Mouse (Mus musculus): ENCODE results near the gene Slc16a4. TPM values are rescaled to one million over a fixed set of nuclear protein-coding genes. Genes with fewer than 3 reads are reported as not detected.
A peak's percentile ranks its signal among the peaks of the same experiment; 100 is the strongest.

Gene Slc16a4
- polyA plus RNA-seq, 1 experiment from 2014 or later = 4.5 TPM

- Histone ChIP-seq H3K4me2 (ENCODE audit: low read depth, severe bottlenecking) (no peak overlapping the region), H3K4me1 (ENCODE audit: control insufficient read depth, insufficient read depth, low read length) (peaks cover 13% of the 10 kb centered on the region), H3K9me3 (ENCODE audit: control insufficient read depth, low read length) (no peaks in the 10 kb centered on the region), H3K4me3 (ENCODE audit: low read depth, low read length) (no peak overlapping the region), H3K9ac (ENCODE audit: low read length) (no peak overlapping the region), H3K36me3 (ENCODE audit: control insufficient read depth, insufficient read depth, low read length) (no peaks in the 10 kb centered on the region), H3K27ac (replicated peaks; ENCODE audit: low read depth, low read length) (no peak overlapping the region), H3K27me3 (ENCODE audit: control insufficient read depth, insufficient read depth, low read length) (no peaks in the 10 kb centered on the region)
- DNase-seq (ENCODE audit: low spot score) = no peak
- ATAC-seq (ENCODE audit: insufficient number of reproducible peaks, low FRiP score, low TSS enrichment, low read depth) = no peak
- 49% methylated on average over 3 of the region's 3 CpGs for WGBS
Measured at GRCm38 (mm10) chr3:107357700-107358234, 66.7 kb downstream of the Slc16a4 start.

- Histone ChIP-seq H3K27me3 (ENCODE audit: control insufficient read depth, insufficient read depth, low read length) (no peaks in the 10 kb centered on the region), H3K4me2 (ENCODE audit: low read depth, severe bottlenecking) (no peak overlapping the region; the same call in 1 of the 2 replicates), H3K4me3 (ENCODE audit: low read depth, low read length) (no peak overlapping the region), H3K9ac (ENCODE audit: low read length) (no peak overlapping the region), H3K27ac (replicated peaks; ENCODE audit: low read depth, low read length) (0 out of 2 replicates have a peak overlapping the region, but pooled peaks have one; percentile 15), H3K4me1 (ENCODE audit: control insufficient read depth, insufficient read depth, low read length) (peaks cover 14% of the 10 kb centered on the region), H3K36me3 (ENCODE audit: control insufficient read depth, insufficient read depth, low read length) (no peaks in the 10 kb centered on the region), H3K9me3 (ENCODE audit: control insufficient read depth, low read length) (no peaks in the 10 kb centered on the region)
- 70% methylated on average over 4 of the region's 4 CpGs for WGBS
- no peak for ATAC-seq (ENCODE audit: insufficient number of reproducible peaks, low FRiP score, low TSS enrichment, low read depth)
- no peak for DNase-seq (ENCODE audit: low spot score)
Measured at GRCm38 (mm10) chr3:107360341-107360740, 69.3 kb downstream of the Slc16a4 start.

Other genes with a start within 250 kb of the Slc16a4 start
- not detected in 2 replicates for gene Kcna2, start 190.1 kb upstream of the Slc16a4 start, polyA plus RNA-seq (2014; fragmentation: Nextera tagmentation; extraction: Ambion mirVana)
- not detected in 2 replicates for gene Kcna10, start 108.2 kb upstream of the Slc16a4 start, polyA plus RNA-seq (2014; fragmentation: Nextera tagmentation; extraction: Ambion mirVana)
- not detected in 2 replicates for gene Cym, start 69.5 kb upstream of the Slc16a4 start, polyA plus RNA-seq (2014; fragmentation: Nextera tagmentation; extraction: Ambion mirVana)
- gene A630076J17Rik, start 60.6 kb upstream of the Slc16a4 start, polyA plus RNA-seq (2014; fragmentation: Nextera tagmentation; extraction: Ambion mirVana) = not detected in 2 replicates
- 0.06 TPM in 1 of 2 replicates, not detected in the other for gene Prok1, start 51.5 kb upstream of the Slc16a4 start, polyA plus RNA-seq (2014; fragmentation: Nextera tagmentation; extraction: Ambion mirVana)
- gene Lamtor5, start 12.4 kb upstream of the Slc16a4 start, polyA plus RNA-seq (2014; fragmentation: Nextera tagmentation; extraction: Ambion mirVana) = 174 and 175 TPM in 2 replicates
- 19.0 and 22.6 TPM in 2 replicates for gene Rbm15, start 42.4 kb downstream of the Slc16a4 start, polyA plus RNA-seq (2014; fragmentation: Nextera tagmentation; extraction: Ambion mirVana)
- gene Kcnc4, start 168.3 kb downstream of the Slc16a4 start, polyA plus RNA-seq (2014; fragmentation: Nextera tagmentation; extraction: Ambion mirVana) = 0.04 and 0.07 TPM in 2 replicates
- gene Slc6a17, start 226.8 kb downstream of the Slc16a4 start, polyA plus RNA-seq (2014; fragmentation: Nextera tagmentation; extraction: Ambion mirVana) = 3.1 and 4.3 TPM in 2 replicates

Data from limb, embryonic 11.5 days (tissue).